Mouse (Mus musculus) E14TG2a.4 (cell line): ENCODE data around the gene Rtkn.

ENCODE experiments used
- CTCF ChIP-seq: conservative IDR thresholded peaks from 2 replicates; pipeline ENCODE4 v1.5.1; 2014; ENCODE audit warnings: low read length
- POU5F1 ChIP-seq: IDR thresholded peaks from 2 replicates; pipeline ENCODE4 v1.6.1; 2014; ENCODE audit warnings: low read length, borderline replicate concordance

DNA sequence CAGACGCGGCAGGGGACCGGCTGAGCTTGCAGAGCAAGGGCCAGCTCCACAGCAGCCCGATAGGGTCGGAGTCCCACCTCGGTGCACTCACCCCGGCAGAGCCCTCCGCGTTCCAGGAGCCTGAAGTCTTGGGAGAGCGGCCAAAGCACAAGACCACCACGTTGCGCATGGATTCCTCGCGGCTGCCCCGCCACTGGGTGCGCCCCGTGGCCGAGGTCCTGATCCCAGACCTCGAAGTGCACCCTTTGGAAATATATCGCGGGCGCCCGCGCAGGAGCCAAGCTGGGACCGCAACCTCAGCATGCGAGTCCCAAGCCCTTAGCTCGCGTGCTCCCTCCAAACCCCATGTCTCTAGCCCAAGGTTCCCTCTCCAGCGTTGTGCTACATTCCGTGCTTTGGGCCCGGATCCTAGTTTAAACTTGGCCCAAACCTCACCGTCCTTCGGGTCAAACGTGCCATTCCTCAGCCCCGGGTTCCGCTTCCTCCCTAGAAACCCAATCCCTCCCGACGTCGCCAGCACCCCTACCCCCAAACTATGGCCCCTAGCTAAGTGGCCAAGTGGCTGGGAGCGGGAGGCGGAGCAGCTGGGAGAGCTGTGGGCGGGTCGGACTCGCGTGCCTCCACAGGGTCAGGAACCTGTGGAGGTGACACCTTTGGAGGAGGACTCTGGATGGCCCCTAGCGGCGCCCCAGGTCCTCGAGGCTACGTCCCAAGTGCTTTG lies 26.8 kb downstream of the Rtkn start:
- TF ChIP-seq CTCF (no peak), POU5F1 (no peak)
